Mouse (Mus musculus) lung, postnatal 4 days (tissue): ENCODE measurements around the gene Ttc23.

Experiments
- DNase-seq, 2 experiments: peaks; one replicate each; pipeline ENCODE4 v3.0.0; 2021

The Ttc23 gene

GRCm38 (mm10) chr7:67647277-67647676, at the start of gene Ttc23:
Ttc23 (plus strand) TSS chr7:67647410.
- DNase-seq: no peak

- peak in 1 of 2 experiments; percentile 42 for DNase-seq
Observed at GRCm38 (mm10) chr7:67598050-67598449, 49.2 kb upstream of the Ttc23 start.

- DNase-seq: no peak
Observed at GRCm38 (mm10) chr7:67605114-67605513, 42.1 kb upstream of the Ttc23 start.

- no peak for DNase-seq
Observed at GRCm38 (mm10) chr7:67606250-67606649, 41.0 kb upstream of the Ttc23 start.

- DNase-seq: peak; percentile 48 to 71
Observed at GRCm38 (mm10) chr7:67607669-67608347, 39.4 kb upstream of the Ttc23 start.

GRCm38 (mm10) chr7:67608348-67609024, 38.7 kb upstream of the Ttc23 start:
- no peak for DNase-seq

GRCm38 (mm10) chr7:67613795-67614463, 33.3 kb upstream of the Ttc23 start:
- no peak for DNase-seq

- no peak for DNase-seq
Observed at GRCm38 (mm10) chr7:67614464-67614861, 32.7 kb upstream of the Ttc23 start.

- no peak for DNase-seq
Observed at GRCm38 (mm10) chr7:67616890-67617289, 30.3 kb upstream of the Ttc23 start.

- DNase-seq: no peak
Observed at GRCm38 (mm10) chr7:67617646-67618045, 29.6 kb upstream of the Ttc23 start.

GRCm38 (mm10) chr7:67618316-67618715, 28.9 kb upstream of the Ttc23 start:
- DNase-seq: no peak

- no peak for DNase-seq
Observed at GRCm38 (mm10) chr7:67619836-67620235, 27.4 kb upstream of the Ttc23 start.

GRCm38 (mm10) chr7:67622151-67622550, 25.1 kb upstream of the Ttc23 start:
- DNase-seq: no peak

GRCm38 (mm10) chr7:67626671-67627070, 20.5 kb upstream of the Ttc23 start:
- DNase-seq: no peak

- DNase-seq: no peak
Observed at GRCm38 (mm10) chr7:67629681-67630080, 17.5 kb upstream of the Ttc23 start.

GRCm38 (mm10) chr7:67630817-67631216, 16.4 kb upstream of the Ttc23 start:
- DNase-seq: peak; percentile 41 to 81

GRCm38 (mm10) chr7:67632380-67632779, 14.8 kb upstream of the Ttc23 start:
- no peak for DNase-seq

GRCm38 (mm10) chr7:67634210-67634609, 13.0 kb upstream of the Ttc23 start:
- DNase-seq: no peak

- no peak for DNase-seq
Observed at GRCm38 (mm10) chr7:67636161-67636560, 11.0 kb upstream of the Ttc23 start.

- no peak for DNase-seq
Observed at GRCm38 (mm10) chr7:67639006-67639405, 8.2 kb upstream of the Ttc23 start.

GRCm38 (mm10) chr7:67642955-67643354, 4.3 kb upstream of the Ttc23 start:
- no peak for DNase-seq

- no peak for DNase-seq
Observed at GRCm38 (mm10) chr7:67644291-67644690, 2.9 kb upstream of the Ttc23 start.

- peak; percentile 99 to 100 for DNase-seq
Observed at GRCm38 (mm10) chr7:67644833-67645680, 2.2 kb upstream of the Ttc23 start, which contains the start of gene Lrrc28. Lrrc28 (minus strand) TSS chr7:67645268.
